Mouse (Mus musculus) ES-Bruce4 (cell line): ENCODE measurements around the gene Tmem139.

Source experiments
- CTCF ChIP-seq: IDR thresholded peaks from one replicate; pipeline ENCODE4 v1.8.1; 2011; ENCODE audit warnings: low read depth, low read length
- POLR2A ChIP-seq: IDR thresholded peaks from one replicate; pipeline ENCODE4 v1.8.1; 2011; ENCODE audit warnings: low read length; ENCODE audit not compliant: insufficient read depth

DNA sequence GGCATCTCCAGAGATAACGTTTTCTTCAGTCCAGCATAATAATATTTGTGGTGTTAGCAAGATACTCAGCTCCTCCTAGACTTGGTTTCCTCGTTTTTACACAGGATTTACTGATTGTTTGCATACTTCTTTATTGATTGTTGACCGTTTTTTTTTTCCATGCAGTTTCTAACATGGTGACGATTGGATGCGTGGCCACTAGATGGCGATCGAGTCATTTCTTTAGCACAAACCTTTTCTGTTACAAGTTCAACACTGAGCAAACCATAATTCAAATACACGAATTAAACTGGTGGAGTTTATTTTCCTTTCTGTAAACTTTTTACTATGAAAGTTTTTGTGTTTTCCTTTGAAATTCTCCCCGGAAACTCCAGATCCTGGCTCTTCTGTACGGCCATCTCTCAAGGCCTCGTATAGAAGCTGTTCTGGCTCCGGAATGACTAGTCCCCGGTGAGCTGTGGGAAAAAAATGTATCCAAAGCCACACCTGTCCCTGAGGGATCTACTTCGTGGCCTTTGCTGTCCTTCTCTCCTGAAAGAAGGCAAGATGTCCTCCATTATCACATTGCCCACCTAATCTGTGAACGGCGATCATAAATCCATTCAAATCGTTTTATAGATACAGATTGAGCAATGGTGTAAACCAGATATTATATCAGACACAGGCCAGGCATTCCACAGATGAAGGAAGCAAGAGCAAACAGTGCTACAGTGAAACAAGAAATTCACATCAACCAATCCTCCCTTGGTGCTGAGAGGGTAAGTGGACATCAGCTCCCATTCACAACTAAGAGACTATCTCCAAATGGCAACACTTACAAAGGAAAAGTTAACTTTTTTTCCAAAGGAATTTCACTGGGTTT is 34.3 kb upstream of the Tmem139 start:
- TF ChIP-seq CTCF, result no peak
- no peak for TF ChIP-seq POLR2A
